Mouse (Mus musculus) limb, embryonic 14.5 days (tissue): ENCODE results near the gene Hbb-bt. TPM values are rescaled to one million over a fixed set of nuclear protein-coding genes. Genes with fewer than 3 reads are reported as not detected.

ENCODE experiments used
- ATAC-seq: fragments of 200-750 bp; cut with Nextera tagmentation; 2 replicates; pipeline ENCODE4 v1.8.0; 2017; ENCODE audit warnings: low read depth, moderate number of reproducible peaks, moderate TSS enrichment; ENCODE audit not compliant: low FRiP score
- DNase-seq: peaks from one replicate; pipeline ENCODE4 v3.0.0-alpha.2; 2015; ENCODE audit warnings: low spot score
- H3K27ac ChIP-seq: fragments of 300-500 bp; sonication (generic); replicated peaks from 2 replicates; pipeline ENCODE4 v1.5.1; 2014; ENCODE audit warnings: low read depth, mild to moderate bottlenecking, low read length, moderate library complexity, mixed read lengths
- H3K27me3 ChIP-seq: fragments of 300-500 bp; sonication (generic); 2 replicates; pipeline ENCODE4 v1.6.1; 2014; ENCODE audit warnings: low read length, mixed read lengths; ENCODE audit not compliant: control insufficient read depth, insufficient read depth
- H3K36me3 ChIP-seq: fragments of 300-500 bp; sonication (generic); 2 replicates; pipeline ENCODE4 v1.6.1; 2014; ENCODE audit warnings: mild to moderate bottlenecking, low read length, moderate library complexity, mixed read lengths; ENCODE audit not compliant: control insufficient read depth, insufficient read depth
- H3K4me1 ChIP-seq: fragments of 300-500 bp; sonication (generic); 2 replicates; pipeline ENCODE4 v1.6.1; 2014; ENCODE audit warnings: antibody characterized with exemption, low read length, mixed read lengths; ENCODE audit not compliant: control insufficient read depth, insufficient read depth
- H3K4me2 ChIP-seq: fragments of 300-500 bp; sonication (generic); replicated peaks from 2 replicates; pipeline ENCODE4 v1.6.1; 2014; ENCODE audit warnings: low read depth, mild to moderate bottlenecking, low read length, moderate library complexity; ENCODE audit not compliant: severe bottlenecking
- H3K4me3 ChIP-seq: fragments of 300-500 bp; sonication (generic); replicated peaks from 2 replicates; pipeline ENCODE4 v1.5.1; 2014; ENCODE audit warnings: low read length
- H3K9ac ChIP-seq: fragments of 300-500 bp; sonication (generic); 2 replicates; pipeline ENCODE4 v1.6.1; 2014; ENCODE audit warnings: mild to moderate bottlenecking, low read depth, low read length, moderate library complexity; ENCODE audit not compliant: severe bottlenecking
- H3K9me3 ChIP-seq: fragments of 300-500 bp; sonication (generic); 2 replicates; pipeline ENCODE4 v1.6.1; 2016; ENCODE audit warnings: low read length; ENCODE audit not compliant: control insufficient read depth
- POLR2A ChIP-seq: fragments of 200-500 bp; IDR thresholded peaks from 2 replicates; pipeline ENCODE4 v1.8.0; 2012; ENCODE audit warnings: inconsistent platforms, mild to moderate bottlenecking, moderate library complexity, borderline replicate concordance; ENCODE audit not compliant: insufficient read depth, insufficient read length; ENCODE audit errors: extremely low read depth
- WGBS: fragments of 180-500 bp; shearing (Covaris S2); extraction: QIAGEN DNeasy Blood & Tissue Kit; methylation state at CpG from one replicate; pipeline ENCODE4 v1.1.7; 2014; 5-methylcytosine and 5-hydroxymethylcytosine counted together
- polyA plus RNA-seq, 2 experiments: library from polyadenylated mRNA; depleted of rRNA in 1 of 2; stranded (reverse) in 1 of 2; unstranded in 1 of 2; fragments of >200 nt; fragmentation: Nextera tagmentation in 1 of 2; extraction: Ambion mirVana in 1 of 2; gene quantifications; 2 replicates each; pipeline versions ENCODE4 v1.2.1 to v1.2.3; 2012 to 2014

Gene Hbb-bt
- polyA plus RNA-seq (2012; rRNA removed) (2,382 and 2,478 TPM in 2 replicates), polyA plus RNA-seq (2014; fragmentation: Nextera tagmentation; extraction: Ambion mirVana) (2,610 and 4,062 TPM in 2 replicates)

DNA sequence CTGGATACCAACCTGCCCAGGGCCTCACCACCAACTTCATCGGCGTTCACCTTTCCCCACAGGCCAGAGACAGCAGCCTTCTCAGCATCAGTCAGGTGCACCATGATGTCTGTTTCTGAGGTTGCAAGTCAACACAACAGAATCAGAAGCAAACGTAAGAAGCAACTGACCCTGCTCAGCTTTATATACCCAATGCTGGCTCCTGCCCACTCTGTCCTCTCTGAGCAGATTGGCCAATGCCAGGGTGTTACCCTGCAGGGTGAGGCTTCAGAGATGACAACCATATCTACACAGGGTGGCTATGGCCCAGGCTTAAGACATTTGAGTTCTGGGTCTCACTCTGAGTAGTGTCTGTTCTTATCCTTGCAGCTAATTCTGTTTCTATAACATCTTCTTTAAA, at the start of gene Hbb-bt:
Gene Hbb-bt (minus strand): TSS at position 231 of the 400 bp plus-strand sequence.
- Histone ChIP-seq H3K4me2 (no peak within 1 kb of the TSS), H3K9me3 (no peaks in the 10 kb centered on the region), H3K36me3 (no peaks in the 10 kb centered on the region), H3K9ac (no peak within 1 kb of the TSS), H3K27me3 (no peaks in the 10 kb centered on the region), H3K27ac (no peak within 1 kb of the TSS), H3K4me3 (no peak within 1 kb of the TSS), H3K4me1 (no peaks in the 10 kb centered on the region)
- WGBS = 94% methylated on average over 3 of the region's 3 CpGs
- ATAC-seq (no peak), DNase-seq (no peak)
- TF ChIP-seq POLR2A = no peak

DNA sequence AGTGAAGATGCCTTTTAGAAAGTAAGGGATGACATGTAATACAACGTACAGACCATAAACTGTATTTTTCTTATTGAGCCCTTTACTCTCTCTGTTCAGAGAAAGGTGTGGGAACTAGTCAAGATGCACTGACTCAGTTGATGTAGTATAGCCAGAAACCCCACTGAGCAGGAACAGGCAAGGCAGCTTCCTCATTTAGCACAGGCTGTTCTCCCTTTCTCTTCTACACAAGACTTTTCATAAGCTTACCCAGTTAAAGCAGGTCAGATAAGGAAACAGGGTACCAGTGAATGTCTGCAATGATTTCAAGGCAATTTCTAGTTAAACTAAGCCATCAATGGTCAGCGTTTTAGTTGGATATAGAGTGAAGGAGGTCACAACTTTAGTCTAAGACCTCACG, 47.7 kb upstream of the Hbb-bt start:
- Histone ChIP-seq H3K9me3 (no peaks in the 10 kb centered on the region), H3K27me3 (no peaks in the 10 kb centered on the region)

DNA sequence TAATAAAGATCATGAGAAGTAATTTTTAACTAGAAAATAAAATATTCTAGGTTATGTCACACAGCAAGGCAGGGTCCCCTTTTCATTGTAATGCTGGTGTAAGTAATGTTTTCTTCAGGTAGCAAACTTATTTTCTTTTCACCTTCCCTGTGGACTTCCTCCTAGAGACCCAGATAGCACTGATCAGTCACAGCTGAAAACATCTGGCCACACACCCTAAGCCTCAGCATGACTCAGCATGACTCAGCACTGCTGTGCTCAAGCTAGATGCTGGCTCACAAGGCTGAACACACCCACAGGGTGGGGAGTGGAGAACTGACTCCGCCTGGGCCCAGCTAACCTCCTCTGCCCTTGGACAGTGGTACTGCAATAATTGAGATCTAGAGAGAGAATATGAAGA, 47.1 kb upstream of the Hbb-bt start:
- Histone ChIP-seq H3K27me3 (no peaks in the 10 kb centered on the region), H3K4me3 (no peak overlapping the region), H3K9ac (no peak overlapping the region), H3K36me3 (no peaks in the 10 kb centered on the region), H3K9me3 (no peaks in the 10 kb centered on the region), H3K4me1 (no peaks in the 10 kb centered on the region), H3K4me2 (no peak overlapping the region), H3K27ac (no peak overlapping the region)
- TF ChIP-seq POLR2A = no peak
- WGBS = 52% methylated on average over 1 of the region's 1 CpGs
- ATAC-seq = no peak
- DNase-seq = no peak

More for the DNA sequence above, 47.7 kb upstream of the Hbb-bt start:
- H3K4me2 ChIP-seq = no peak overlapping the region
- 76% methylated on average over 3 of the region's 3 CpGs for WGBS
- no peak overlapping the region for H3K9ac ChIP-seq
- no peaks in the 10 kb centered on the region for H3K36me3 ChIP-seq
- no peak overlapping the region for H3K4me3 ChIP-seq
- no peak overlapping the region for H3K27ac ChIP-seq
- no peak for DNase-seq
- H3K4me1 ChIP-seq = no peaks in the 10 kb centered on the region
- no peak for ATAC-seq
- TF ChIP-seq POLR2A = no peak

DNA sequence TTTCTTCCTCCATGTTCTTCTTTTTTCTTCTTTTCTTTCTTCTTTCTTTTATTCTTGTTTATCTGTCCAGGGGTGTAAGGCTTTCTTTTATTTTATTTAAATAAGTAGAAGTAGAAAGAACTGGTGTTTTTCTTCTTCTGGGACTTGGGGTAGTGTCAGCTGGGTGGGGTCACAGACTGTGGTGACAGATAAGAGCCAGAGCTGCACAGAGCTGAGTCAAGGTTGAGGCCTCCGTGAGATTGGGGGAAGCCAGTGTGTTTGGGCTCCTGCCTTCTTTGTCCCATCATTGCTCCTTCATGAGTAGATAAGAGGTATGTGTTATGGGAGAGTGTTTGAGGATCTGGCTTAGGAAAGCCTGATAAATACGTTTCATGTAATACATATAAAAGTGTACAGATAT, 45.3 kb upstream of the Hbb-bt start:
- Histone ChIP-seq H3K4me1 (no peaks in the 10 kb centered on the region), H3K27ac (no peak overlapping the region), H3K27me3 (no peaks in the 10 kb centered on the region), H3K36me3 (no peaks in the 10 kb centered on the region), H3K4me3 (no peak overlapping the region), H3K4me2 (no peak overlapping the region), H3K9ac (no peak overlapping the region), H3K9me3 (no peaks in the 10 kb centered on the region)
- 65% methylated on average over 2 of the region's 2 CpGs for WGBS
- DNase-seq = no peak
- no peak for TF ChIP-seq POLR2A
- ATAC-seq = no peak

DNA sequence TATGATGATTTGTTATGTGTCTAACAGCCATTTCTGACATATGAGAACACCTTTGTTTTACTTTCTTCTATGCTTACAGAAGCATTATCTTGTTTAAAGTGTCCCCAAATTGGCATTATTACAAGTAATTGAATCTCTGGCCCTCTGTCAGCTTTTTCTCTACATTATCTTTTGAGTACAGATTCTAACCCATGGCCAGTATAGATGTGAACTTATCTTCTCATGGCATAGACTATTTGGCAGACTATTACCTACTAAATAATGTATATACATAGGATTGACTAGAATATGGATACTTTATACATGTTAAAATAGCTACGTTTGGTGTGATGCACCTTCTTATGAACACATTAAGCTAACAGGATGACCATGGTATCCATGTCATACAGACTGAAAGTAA, 40.9 kb upstream of the Hbb-bt start:
- no peak overlapping the region for H3K9ac ChIP-seq
- DNase-seq (no peak), ATAC-seq (no peak)
- H3K27me3 ChIP-seq = no peaks in the 10 kb centered on the region
- 65% methylated on average over 1 of the region's 1 CpGs for WGBS
- H3K4me3 ChIP-seq = no peak overlapping the region
- H3K4me1 ChIP-seq = no peaks in the 10 kb centered on the region
- H3K4me2 ChIP-seq = no peak overlapping the region
- no peak for TF ChIP-seq POLR2A
- H3K9me3 ChIP-seq = no peaks in the 10 kb centered on the region
- H3K27ac ChIP-seq = no peak overlapping the region
- no peaks in the 10 kb centered on the region for H3K36me3 ChIP-seq

DNA sequence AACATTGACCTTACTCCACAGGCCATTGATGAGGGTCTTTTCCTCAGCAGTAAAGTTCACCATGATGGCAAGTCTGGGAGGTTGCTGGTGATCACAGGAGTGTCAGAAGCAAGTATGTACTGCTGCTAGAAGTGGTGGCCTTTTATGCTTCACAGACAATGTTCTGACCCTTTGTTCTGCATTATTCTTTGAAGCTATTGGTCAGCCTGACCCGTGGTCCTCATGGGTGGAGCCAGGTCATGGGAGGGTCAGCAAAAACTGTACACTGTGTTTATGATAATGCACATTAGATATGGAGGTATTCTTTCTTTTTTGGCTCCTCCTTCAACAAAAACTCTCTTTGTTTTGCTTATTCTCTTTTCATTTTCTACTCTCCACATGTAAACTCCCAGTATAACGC, 39.3 kb upstream of the Hbb-bt start, which contains the start of gene Hbb-y:
Gene Hbb-y (minus strand): TSS at position 127 of the 400 bp plus-strand sequence.
- no peaks in the 10 kb centered on the region for H3K4me1 ChIP-seq
- no peak for TF ChIP-seq POLR2A

More for the DNA sequence above, 39.3 kb upstream of the Hbb-bt start, which contains the start of gene Hbb-y:
- Histone ChIP-seq H3K27ac (no peak within 1 kb of the TSS), H3K27me3 (no peaks in the 10 kb centered on the region), H3K36me3 (no peaks in the 10 kb centered on the region), H3K4me3 (no peak within 1 kb of the TSS), H3K9ac (no peak within 1 kb of the TSS), H3K4me2 (no peak within 1 kb of the TSS), H3K9me3 (no peaks in the 10 kb centered on the region)
- 76% methylated on average over 2 of the region's 2 CpGs for WGBS
- ATAC-seq = no peak
- DNase-seq = no peak
